Mouse (Mus musculus): ENCODE measurements at regions not wholly inside any gene's neighbourhood (a gene's known extent, or its start where the extent isn't known, plus 50 kb on each side); places are given as distances from the start of the nearest gene placed in this dataset.

- H3K4me1 ChIP-seq (ENCODE audit: control insufficient read depth, insufficient read depth, low read length): no peaks in the 10 kb centered on the region
- DNase-seq (ENCODE audit: low spot score): no peak
- no peak overlapping the region for H3K4me2 ChIP-seq (ENCODE audit: low read length)
Measured at GRCm38 (mm10) chr7:95865270-95865669, 305.8 kb upstream of the Tenm4 start.

GRCm38 (mm10) chr7:95868753-95869152, 302.3 kb upstream of the Tenm4 start:
- DNase-seq (ENCODE audit: low spot score): no peak

More at GRCm38 (mm10) chr7:95865270-95865669, 305.8 kb upstream of the Tenm4 start:
- Histone ChIP-seq H3K4me3 (ENCODE audit: low read depth, low read length) (no peak overlapping the region), H3K27me3 (replicated peaks; ENCODE audit: control insufficient read depth, insufficient read depth, low read length) (no peaks in the 10 kb centered on the region), H3K36me3 (ENCODE audit: control insufficient read depth, insufficient read depth, low read length) (no peaks in the 10 kb centered on the region), H3K9ac (ENCODE audit: low read length) (no peak overlapping the region), H3K9me3 (replicated peaks; ENCODE audit: control insufficient read depth, low read length) (no peaks in the 10 kb centered on the region), H3K27ac (ENCODE audit: low read depth, low read length) (no peak overlapping the region)
- ATAC-seq: no peak
- 53% methylated on average over 3 of the region's 3 CpGs for WGBS

DNA sequence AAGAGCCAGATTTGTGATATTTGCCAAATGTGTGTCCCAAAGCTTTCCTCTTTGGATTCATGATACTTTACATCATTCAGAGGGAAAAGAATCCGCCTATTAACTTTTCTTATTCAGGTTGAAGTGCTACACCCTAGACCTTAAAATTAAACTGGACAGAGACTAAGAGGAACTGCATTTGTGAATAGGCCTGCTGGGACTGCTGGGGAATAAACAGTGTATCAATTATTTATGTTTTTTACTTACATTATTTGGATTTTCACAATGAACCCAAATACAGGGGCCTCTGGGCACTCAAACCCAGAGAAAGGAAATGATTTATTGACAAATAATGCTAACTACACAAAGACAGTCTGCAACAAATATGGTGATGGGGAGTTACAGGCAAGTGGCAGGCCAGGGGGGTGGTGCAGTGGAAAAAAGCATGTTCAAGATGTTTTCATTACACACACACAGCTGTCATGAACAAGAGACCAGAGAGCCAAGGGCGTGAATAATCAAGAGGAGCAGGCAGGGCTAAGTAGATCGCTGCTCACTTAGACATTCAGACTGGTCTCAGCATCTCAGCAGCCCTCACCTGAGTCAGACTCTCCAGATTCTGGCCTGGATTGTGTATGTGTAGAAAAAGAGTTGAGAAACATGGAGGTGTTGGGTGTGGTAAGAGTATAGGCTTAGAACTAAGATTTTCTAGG, 290.3 kb upstream of the Tenm4 start:
- no peaks in the 10 kb centered on the region for H3K4me1 ChIP-seq (ENCODE audit: control insufficient read depth, insufficient read depth, low read length)
- no peaks in the 10 kb centered on the region for H3K9me3 ChIP-seq (replicated peaks; ENCODE audit: control insufficient read depth, low read length)
- no peaks in the 10 kb centered on the region for H3K36me3 ChIP-seq (ENCODE audit: control insufficient read depth, insufficient read depth, low read length)
- WGBS: 64% methylated on average over 3 of the region's 3 CpGs
- H3K27ac ChIP-seq (ENCODE audit: low read depth, low read length): no peak overlapping the region
- DNase-seq (ENCODE audit: low spot score) (no peak), ATAC-seq (no peak)
- H3K4me3 ChIP-seq (ENCODE audit: low read depth, low read length): no peak overlapping the region
- no peak overlapping the region for H3K4me2 ChIP-seq (ENCODE audit: low read length)
- H3K9ac ChIP-seq (ENCODE audit: low read length): no peak overlapping the region
- no peaks in the 10 kb centered on the region for H3K27me3 ChIP-seq (replicated peaks; ENCODE audit: control insufficient read depth, insufficient read depth, low read length)

More at GRCm38 (mm10) chr7:95868753-95869152, 302.3 kb upstream of the Tenm4 start:
- WGBS: 86% methylated on average over 6 of the region's 6 CpGs
- Histone ChIP-seq H3K9ac (ENCODE audit: low read length) (no peak overlapping the region), H3K27ac (ENCODE audit: low read depth, low read length) (no peak overlapping the region), H3K4me1 (ENCODE audit: control insufficient read depth, insufficient read depth, low read length) (no peaks in the 10 kb centered on the region), H3K4me2 (ENCODE audit: low read length) (no peak overlapping the region), H3K27me3 (replicated peaks; ENCODE audit: control insufficient read depth, insufficient read depth, low read length) (no peaks in the 10 kb centered on the region), H3K4me3 (ENCODE audit: low read depth, low read length) (no peak overlapping the region), H3K36me3 (ENCODE audit: control insufficient read depth, insufficient read depth, low read length) (no peaks in the 10 kb centered on the region), H3K9me3 (replicated peaks; ENCODE audit: control insufficient read depth, low read length) (no peaks in the 10 kb centered on the region)
- ATAC-seq: no peak

GRCm38 (mm10) chr7:95901524-95901923, 269.5 kb upstream of the Tenm4 start:
- Histone ChIP-seq H3K36me3 (ENCODE audit: control insufficient read depth, insufficient read depth, low read length) (no peaks in the 10 kb centered on the region), H3K9me3 (replicated peaks; ENCODE audit: control insufficient read depth, low read length) (no peaks in the 10 kb centered on the region), H3K27me3 (replicated peaks; ENCODE audit: control insufficient read depth, insufficient read depth, low read length) (no peaks in the 10 kb centered on the region), H3K4me2 (ENCODE audit: low read length) (no peak overlapping the region), H3K27ac (ENCODE audit: low read depth, low read length) (no peak overlapping the region), H3K4me1 (ENCODE audit: control insufficient read depth, insufficient read depth, low read length) (no peaks in the 10 kb centered on the region), H3K9ac (ENCODE audit: low read length) (no peak overlapping the region), H3K4me3 (ENCODE audit: low read depth, low read length) (no peak overlapping the region)
- ATAC-seq: no peak
- DNase-seq (ENCODE audit: low spot score): no peak
- 55% methylated on average over 3 of the region's 3 CpGs for whole genome bisulfite sequencing

GRCm38 (mm10) chr7:95914406-95915080, 256.5 kb upstream of the Tenm4 start:
- H3K4me2 ChIP-seq (ENCODE audit: low read length): no peak overlapping the region
- no peak overlapping the region for H3K27ac ChIP-seq (ENCODE audit: low read depth, low read length)
- no peak for DNase-seq (ENCODE audit: low spot score)
- no peaks in the 10 kb centered on the region for H3K36me3 ChIP-seq (ENCODE audit: control insufficient read depth, insufficient read depth, low read length)
- no peak overlapping the region for H3K4me3 ChIP-seq (ENCODE audit: low read depth, low read length)
- H3K27me3 ChIP-seq (replicated peaks; ENCODE audit: control insufficient read depth, insufficient read depth, low read length): no peaks in the 10 kb centered on the region
- H3K9ac ChIP-seq (ENCODE audit: low read length): no peak overlapping the region
- ATAC-seq: no peak
- H3K4me1 ChIP-seq (ENCODE audit: control insufficient read depth, insufficient read depth, low read length): no peaks in the 10 kb centered on the region
- 84% methylated on average over 4 of the region's 4 CpGs for WGBS
- H3K9me3 ChIP-seq (replicated peaks; ENCODE audit: control insufficient read depth, low read length): no peaks in the 10 kb centered on the region

DNA sequence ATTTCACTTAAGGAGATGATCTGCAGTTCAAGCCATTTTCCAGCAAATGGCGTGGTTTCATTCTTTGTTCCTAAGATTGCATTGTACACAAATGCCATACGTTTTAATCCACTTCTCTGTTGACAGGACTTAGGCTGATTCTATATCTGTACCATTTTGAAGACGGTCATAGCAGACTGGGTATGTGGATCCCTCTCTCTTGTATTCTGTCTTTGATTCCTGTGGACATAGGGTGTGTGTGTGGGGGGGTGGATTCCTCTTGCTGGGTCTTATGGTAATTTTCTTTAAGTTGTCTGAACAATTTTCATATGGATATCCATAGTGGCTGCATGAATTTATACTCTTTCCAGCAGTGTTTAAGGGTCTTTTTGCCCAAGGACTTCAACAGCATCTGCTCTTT, 251.1 kb upstream of the Tenm4 start:
- ATAC-seq (no peak), DNase-seq (ENCODE audit: low spot score) (no peak)
- Histone ChIP-seq H3K27ac (ENCODE audit: low read depth, low read length) (no peak overlapping the region), H3K27me3 (replicated peaks; ENCODE audit: control insufficient read depth, insufficient read depth, low read length) (no peaks in the 10 kb centered on the region), H3K9ac (ENCODE audit: low read length) (no peak overlapping the region), H3K4me3 (ENCODE audit: low read depth, low read length) (no peak overlapping the region), H3K36me3 (ENCODE audit: control insufficient read depth, insufficient read depth, low read length) (no peaks in the 10 kb centered on the region), H3K4me1 (ENCODE audit: control insufficient read depth, insufficient read depth, low read length) (no peaks in the 10 kb centered on the region), H3K4me2 (ENCODE audit: low read length) (no peak overlapping the region), H3K9me3 (replicated peaks; ENCODE audit: control insufficient read depth, low read length) (no peaks in the 10 kb centered on the region)
- 73% methylated on average over 3 of the region's 3 CpGs for WGBS

GRCm38 (mm10) chr7:95924805-95925204, 246.2 kb upstream of the Tenm4 start:
- 80% methylated on average over 2 of the region's 2 CpGs for WGBS

GRCm38 (mm10) chr7:95926119-95927039, 244.7 kb upstream of the Tenm4 start:
- Histone ChIP-seq H3K4me1 (ENCODE audit: control insufficient read depth, insufficient read depth, low read length) (no peaks in the 10 kb centered on the region), H3K36me3 (ENCODE audit: control insufficient read depth, insufficient read depth, low read length) (no peaks in the 10 kb centered on the region), H3K4me2 (ENCODE audit: low read length) (no peak overlapping the region), H3K9me3 (replicated peaks; ENCODE audit: control insufficient read depth, low read length) (no peaks in the 10 kb centered on the region), H3K27ac (ENCODE audit: low read depth, low read length) (no peak overlapping the region), H3K4me3 (ENCODE audit: low read depth, low read length) (no peak overlapping the region), H3K9ac (ENCODE audit: low read length) (no peak overlapping the region), H3K27me3 (replicated peaks; ENCODE audit: control insufficient read depth, insufficient read depth, low read length) (no peaks in the 10 kb centered on the region)
- ATAC-seq: no peak
- 67% methylated on average over 6 of the region's 6 CpGs for WGBS
- no peak for DNase-seq (ENCODE audit: low spot score)

More at GRCm38 (mm10) chr7:95924805-95925204, 246.2 kb upstream of the Tenm4 start:
- H3K9me3 ChIP-seq (replicated peaks; ENCODE audit: control insufficient read depth, low read length): no peaks in the 10 kb centered on the region
- no peak overlapping the region for H3K4me3 ChIP-seq (ENCODE audit: low read depth, low read length)
- H3K4me2 ChIP-seq (ENCODE audit: low read length): no peak overlapping the region
- H3K27me3 ChIP-seq (replicated peaks; ENCODE audit: control insufficient read depth, insufficient read depth, low read length): no peaks in the 10 kb centered on the region
- no peaks in the 10 kb centered on the region for H3K4me1 ChIP-seq (ENCODE audit: control insufficient read depth, insufficient read depth, low read length)
- ATAC-seq (no peak), DNase-seq (ENCODE audit: low spot score) (no peak)
- H3K9ac ChIP-seq (ENCODE audit: low read length): no peak overlapping the region
- H3K27ac ChIP-seq (ENCODE audit: low read depth, low read length): no peak overlapping the region
- H3K36me3 ChIP-seq (ENCODE audit: control insufficient read depth, insufficient read depth, low read length): no peaks in the 10 kb centered on the region

All from forebrain, embryonic 14.5 days (tissue).